Mouse (Mus musculus): ENCODE measurements around the gene Sec62. TPM values are rescaled to one million over a fixed set of nuclear protein-coding genes. Genes with fewer than 3 reads are reported as not detected.

Gene Sec62
- total RNA-seq (2021): 100 to 1,000 TPM; 109 to 113 TPM

GRCm38 (mm10) chr3:30792737-30793402 is at the start of gene Sec62:
Sec62 (plus strand) TSS chr3:30792875.
- DNase-seq (ENCODE audit: low spot score in 2 of 2): peak; percentile 93 to 96
- intact Hi-C loops (cut with DNase I): loop anchor here (5.0 to 10.0 kb wide), 2 partner anchors 172 to 191 kb away; partner anchors contain the start of genes Mynn and Phc3

GRCm38 (mm10) chr3:30742891-30743290 is 49.8 kb upstream of the Sec62 start:
- intact Hi-C loops (cut with DNase I): no loop called here
- DNase-seq (ENCODE audit: low spot score in 2 of 2): peak in 1 of 2 experiments; percentile 16

GRCm38 (mm10) chr3:30746006-30746405 is 46.7 kb upstream of the Sec62 start, which contains the start of gene Samd7:
Samd7 (plus strand) TSS chr3:30746293.
- DNase-seq (ENCODE audit: low spot score in 2 of 2): no peak
- intact Hi-C loops (cut with DNase I): no loop called here

- intact Hi-C loops (cut with DNase I): no loop called here
- no peak for DNase-seq (ENCODE audit: low spot score in 2 of 2)
Observed at GRCm38 (mm10) chr3:30748316-30748715, 44.4 kb upstream of the Sec62 start.

- intact Hi-C loops (cut with DNase I): no loop called here
- no peak for DNase-seq (ENCODE audit: low spot score in 2 of 2)
Observed at GRCm38 (mm10) chr3:30754696-30755095, 38.0 kb upstream of the Sec62 start.

GRCm38 (mm10) chr3:30764877-30765276 is 27.8 kb upstream of the Sec62 start:
- DNase-seq (ENCODE audit: low spot score in 2 of 2): no peak
- intact Hi-C loops (cut with DNase I): no loop called here

- intact Hi-C loops (cut with DNase I): no loop called here
- no peak for DNase-seq (ENCODE audit: low spot score in 2 of 2)
Observed at GRCm38 (mm10) chr3:30765311-30766027, 27.2 kb upstream of the Sec62 start.

GRCm38 (mm10) chr3:30766177-30766576 is 26.5 kb upstream of the Sec62 start:
- intact Hi-C loops (cut with DNase I): no loop called here
- no peak for DNase-seq (ENCODE audit: low spot score in 2 of 2)

GRCm38 (mm10) chr3:30767271-30767670 is 25.4 kb upstream of the Sec62 start:
- DNase-seq (ENCODE audit: low spot score in 2 of 2): peak in 1 of 2 experiments; percentile 18
- intact Hi-C loops (cut with DNase I): no loop called here

GRCm38 (mm10) chr3:30769755-30770515 is 22.7 kb upstream of the Sec62 start:
- intact Hi-C loops (cut with DNase I): no loop called here
- no peak for DNase-seq (ENCODE audit: low spot score in 2 of 2)

- no peak for DNase-seq (ENCODE audit: low spot score in 2 of 2)
- intact Hi-C loops (cut with DNase I): no loop called here
Observed at GRCm38 (mm10) chr3:30771560-30771959, 21.1 kb upstream of the Sec62 start.

- no peak for DNase-seq (ENCODE audit: low spot score in 2 of 2)
- intact Hi-C loops (cut with DNase I): no loop called here
Observed at GRCm38 (mm10) chr3:30772631-30773030, 20.0 kb upstream of the Sec62 start.

- intact Hi-C loops (cut with DNase I): no loop called here
- peak in 1 of 2 experiments; percentile 17 for DNase-seq (ENCODE audit: low spot score in 2 of 2)
Observed at GRCm38 (mm10) chr3:30774677-30775076, 18.0 kb upstream of the Sec62 start.

- DNase-seq (ENCODE audit: low spot score in 2 of 2): no peak
- intact Hi-C loops (cut with DNase I): no loop called here
Observed at GRCm38 (mm10) chr3:30777984-30778383, 14.7 kb upstream of the Sec62 start.

GRCm38 (mm10) chr3:30788531-30788930 is 4.1 kb upstream of the Sec62 start:
- intact Hi-C loops (cut with DNase I): no loop called here

GRCm38 (mm10) chr3:30793403-30794221 is 937 bp downstream of the Sec62 start:
- intact Hi-C loops (cut with DNase I): loop anchor here (5.0 to 10.0 kb wide), 2 partner anchors 171 to 191 kb away; partner anchors contain the start of genes Mynn and Phc3
- peak; percentile 33 to 43 for DNase-seq (ENCODE audit: low spot score in 2 of 2)

More at GRCm38 (mm10) chr3:30788531-30788930, 4.1 kb upstream of the Sec62 start:
- no peak for DNase-seq (ENCODE audit: low spot score in 2 of 2)

- DNase-seq (ENCODE audit: low spot score in 2 of 2): no peak
- intact Hi-C loops (cut with DNase I): no loop called here
Observed at GRCm38 (mm10) chr3:30802171-30802570, 9.5 kb downstream of the Sec62 start.

- intact Hi-C loops (cut with DNase I): no loop called here
Observed at GRCm38 (mm10) chr3:30812881-30813280, 20.2 kb downstream of the Sec62 start.

GRCm38 (mm10) chr3:30818630-30819125 is 26.0 kb downstream of the Sec62 start:
- no peak for DNase-seq (ENCODE audit: low spot score in 2 of 2)
- intact Hi-C loops (cut with DNase I): no loop called here

More at GRCm38 (mm10) chr3:30812881-30813280, 20.2 kb downstream of the Sec62 start:
- no peak for DNase-seq (ENCODE audit: low spot score in 2 of 2)

Measured in left cerebral cortex, postnatal 36 days (tissue).